In genomic region chr15:100541001-100541400, GRCm38 (mm10) we compare ENCODE assay signal across 5 mouse cellular contexts. TPM values are rescaled to one million over a fixed set of nuclear protein-coding genes. Genes with fewer than 3 reads are reported as not detected.
A peak's percentile ranks its signal among the peaks of the same experiment; 100 is the strongest.
DNase-seq lines count a peak whose midpoint lies in the region; ATAC-seq lines count a peak whose summit lies in the region.
"Not testable (repeated sequence)": the region's sequence is repeated elsewhere in the genome, so short reads cannot be mapped to it uniquely, and the experiment has no call there.

No protein-coding gene starts in this region.

- 0 out of 2 replicates have a peak overlapping the region, but pooled peaks have one; percentile 3 for H3K27ac ChIP-seq in heart, embryonic 12.5 days (ENCODE audit: poor library complexity, severe bottlenecking)
- H3K27ac ChIP-seq in heart, embryonic 15.5 days: peak overlapping the region; percentile 31; the same call in 1 of the 2 replicates

- 44% methylated on average over 1 of the region's 1 CpGs for WGBS in heart, embryonic 12.5 days
- 37% methylated on average over 1 of the region's 1 CpGs for WGBS in heart, embryonic 15.5 days

- DNase-seq in ES-CJ7 (ENCODE audit: low read depth, low spot score): peak; percentile 66
- peak; percentile 26 for DNase-seq in MEL-GATA-1-ER (ENCODE audit: extremely low read depth, low read depth)
- peak; percentile 82 for DNase-seq in ZHBTc4 (ENCODE audit: low read depth, low spot score)

- not testable (repeated sequence) for H3K9ac ChIP-seq in heart, embryonic 12.5 days; heart, embryonic 15.5 days

- not testable (repeated sequence) for H3K9me3 ChIP-seq in heart, embryonic 12.5 days (replicated peaks); heart, embryonic 15.5 days (replicated peaks)

- ATAC-seq in heart, embryonic 12.5 days (ENCODE audit: insufficient number of reproducible peaks, low FRiP score); heart, embryonic 15.5 days (replicated peaks; ENCODE audit: insufficient number of reproducible peaks, insufficient read depth, low FRiP score, low read depth): not testable (repeated sequence)

- not testable (repeated sequence) for H3K4me3 ChIP-seq in heart, embryonic 12.5 days; heart, embryonic 15.5 days

- H3K4me2 ChIP-seq in heart, embryonic 12.5 days; heart, embryonic 15.5 days: not testable (repeated sequence)

- H3K27me3 ChIP-seq in heart, embryonic 12.5 days (replicated peaks); heart, embryonic 15.5 days: not testable (repeated sequence)

- H3K36me3 ChIP-seq in heart, embryonic 12.5 days: peaks cover 29% of the 10 kb centered on the region
- not testable (repeated sequence) for H3K36me3 ChIP-seq in heart, embryonic 15.5 days

- H3K4me1 ChIP-seq in heart, embryonic 12.5 days (replicated peaks); heart, embryonic 15.5 days (replicated peaks): not testable (repeated sequence)

RNA-seq across cellular contexts. Expression of gene Tfcp2, which starts 10.8 kb away (rescaled TPM):
- polyA plus RNA-seq in heart, embryonic 12.5 days (2016; fragmentation: Nextera tagmentation; extraction: Ambion mirVana): 23.7 and 24.5 TPM in 2 replicates
- polyA plus RNA-seq in heart, embryonic 15.5 days (2015; fragmentation: Nextera tagmentation; extraction: Ambion mirVana): 15.8 and 20.1 TPM in 2 replicates

RNA-seq across cellular contexts. Expression of gene Csrnp2, which starts 45.7 kb away (rescaled TPM):
- polyA plus RNA-seq in heart, embryonic 12.5 days (2016; fragmentation: Nextera tagmentation; extraction: Ambion mirVana): 12.0 and 12.1 TPM in 2 replicates
- polyA plus RNA-seq in heart, embryonic 15.5 days (2015; fragmentation: Nextera tagmentation; extraction: Ambion mirVana): 6.8 and 8.2 TPM in 2 replicates

RNA-seq across cellular contexts. Expression of gene Pou6f1, which starts 58.8 kb away (rescaled TPM):
- polyA plus RNA-seq in heart, embryonic 12.5 days (2016; fragmentation: Nextera tagmentation; extraction: Ambion mirVana): 4.7 and 5.4 TPM in 2 replicates
- polyA plus RNA-seq in heart, embryonic 15.5 days (2015; fragmentation: Nextera tagmentation; extraction: Ambion mirVana): 4.3 and 5.1 TPM in 2 replicates

Comparison
In these comparisons a context has a peak if more than half of its experiments do, and no peak if none do; other contexts are left out.
1. DNase-seq: peak in every context shown above with its lines; median percentile 82 in ZHBTc4; 66 in ES-CJ7; 26 in MEL-GATA-1-ER.